Mouse (Mus musculus) embryonic fibroblast, embryonic 13.5 days (primary cell): Measurements from ENCODE around the gene Eif4e3.

Experiments used
- CTCF ChIP-seq: IDR thresholded peaks from 2 replicates; pipeline ENCODE4 v1.5.1; 2011; ENCODE audit warnings: mild to moderate bottlenecking, control low read depth, low read length, moderate library complexity, borderline replicate concordance; ENCODE audit not compliant: insufficient read depth
- POLR2A ChIP-seq: IDR thresholded peaks from 2 replicates; pipeline ENCODE4 v1.6.1; 2011; ENCODE audit warnings: low read depth, mild to moderate bottlenecking, control low read depth, low read length, moderate library complexity

GRCm38 (mm10) chr6:99617867-99618266 is 48.7 kb downstream of the Eif4e3 start:
- no peak for TF ChIP-seq POLR2A
- TF ChIP-seq CTCF = no peak
